Mouse (Mus musculus) gastrocnemius, postnatal 14 days (tissue): ENCODE data around the gene Fau. TPM values are rescaled to one million over a fixed set of nuclear protein-coding genes. Genes with fewer than 3 reads are reported as not detected.

ENCODE experiments used
- DNase-seq: peaks from one replicate; pipeline ENCODE4 v3.0.0; 2021; ENCODE audit warnings: mixed read lengths
- intact Hi-C: fragments of 180-260 bp; cut with DNase I; formaldehyde crosslinking; loops from one replicate; pipeline ENCODE4 v1.15.1; 2025; ENCODE audit warnings: low total_unique reads
- total RNA-seq, 2 experiments: library from RNA; stranded (reverse); gene quantifications; 2 replicates each; pipeline ENCODE4 v1.2.3; 2021

Gene Fau
- total RNA-seq, 2 experiments from 2014 or later: 481 to 546 TPM

DNA sequence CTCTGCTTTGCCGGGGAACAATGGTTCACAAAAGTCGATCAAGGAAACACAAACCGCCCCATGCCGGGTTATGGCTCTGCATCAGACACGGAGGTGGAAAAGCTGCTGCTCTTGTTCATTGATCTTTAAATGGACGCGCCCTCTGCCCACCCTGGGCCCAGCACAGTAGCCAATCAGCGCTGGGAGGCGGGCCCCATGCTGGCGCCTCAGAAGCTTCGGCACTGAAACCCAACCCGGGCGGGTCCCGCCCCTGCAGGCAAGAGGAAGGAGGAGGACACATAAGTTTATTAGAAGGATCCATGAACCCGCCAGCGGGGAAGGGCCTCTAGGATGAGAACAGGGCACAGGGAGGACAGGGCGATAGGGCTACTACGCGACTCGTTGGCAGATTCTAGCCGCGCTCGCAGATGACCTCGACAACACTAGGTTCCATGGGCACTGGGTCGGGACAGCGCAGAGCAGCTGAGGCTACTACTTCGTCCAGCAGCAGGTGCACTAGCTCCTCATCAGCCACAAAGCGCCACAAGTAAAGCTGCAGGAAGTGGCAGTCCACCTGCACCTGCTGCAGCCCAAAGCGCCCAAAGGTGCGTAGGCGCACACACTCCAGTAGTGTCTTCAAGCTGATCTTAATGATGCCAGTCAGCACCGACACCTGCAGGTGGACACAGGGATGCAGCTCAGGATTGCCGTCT lies 10.2 kb downstream of the Fau start, which contains the start of gene Tm7sf2:
Gene Tm7sf2 (minus strand): TSS at position 650 of the 692 bp plus-strand sequence.
- DNase-seq: peak; percentile 93
- intact Hi-C loops: no loop called here

DNA sequence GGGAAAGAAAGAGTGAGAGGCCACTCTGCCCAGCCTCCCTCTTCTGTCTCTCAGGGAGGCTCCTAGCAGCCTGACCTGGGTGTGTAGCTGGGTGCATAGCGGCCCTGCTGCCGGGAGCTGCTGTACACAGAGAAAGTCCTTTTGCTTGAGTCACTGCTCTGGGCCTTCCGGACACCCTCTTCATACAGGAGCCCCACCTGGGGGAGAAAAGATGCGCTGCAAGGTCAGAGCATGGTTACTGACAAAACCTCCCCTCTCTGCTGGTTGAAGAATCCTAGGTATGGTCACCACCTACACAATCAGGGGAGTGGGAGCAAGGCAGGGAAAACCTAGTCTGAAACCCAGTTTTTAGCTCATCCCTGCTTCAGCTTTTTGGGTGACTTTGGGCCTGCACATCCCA lies 11.3 kb downstream of the Fau start:
- intact Hi-C loops: no loop called here
- DNase-seq: no peak

DNA sequence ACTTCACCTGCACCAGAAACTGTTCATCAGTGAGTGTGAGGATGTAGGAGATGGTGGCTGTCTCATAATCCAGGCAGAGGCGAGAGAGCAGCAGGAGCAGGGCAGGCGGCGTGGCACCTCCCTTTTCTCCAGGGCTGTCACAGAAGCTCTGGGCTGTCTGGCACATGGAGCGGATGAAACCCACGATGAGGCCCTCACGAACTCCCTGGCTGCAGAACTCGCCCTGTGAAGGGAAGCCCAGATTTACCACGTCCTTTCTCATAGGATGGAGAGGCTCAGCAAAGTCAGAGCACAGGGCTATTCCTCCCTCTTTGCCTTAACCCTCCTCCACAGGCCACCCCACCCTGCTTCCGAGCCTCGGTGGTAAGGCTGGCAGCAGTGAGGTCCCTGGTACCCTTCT lies 12.2 kb downstream of the Fau start:
- intact Hi-C loops: no loop called here
- no peak for DNase-seq

DNA sequence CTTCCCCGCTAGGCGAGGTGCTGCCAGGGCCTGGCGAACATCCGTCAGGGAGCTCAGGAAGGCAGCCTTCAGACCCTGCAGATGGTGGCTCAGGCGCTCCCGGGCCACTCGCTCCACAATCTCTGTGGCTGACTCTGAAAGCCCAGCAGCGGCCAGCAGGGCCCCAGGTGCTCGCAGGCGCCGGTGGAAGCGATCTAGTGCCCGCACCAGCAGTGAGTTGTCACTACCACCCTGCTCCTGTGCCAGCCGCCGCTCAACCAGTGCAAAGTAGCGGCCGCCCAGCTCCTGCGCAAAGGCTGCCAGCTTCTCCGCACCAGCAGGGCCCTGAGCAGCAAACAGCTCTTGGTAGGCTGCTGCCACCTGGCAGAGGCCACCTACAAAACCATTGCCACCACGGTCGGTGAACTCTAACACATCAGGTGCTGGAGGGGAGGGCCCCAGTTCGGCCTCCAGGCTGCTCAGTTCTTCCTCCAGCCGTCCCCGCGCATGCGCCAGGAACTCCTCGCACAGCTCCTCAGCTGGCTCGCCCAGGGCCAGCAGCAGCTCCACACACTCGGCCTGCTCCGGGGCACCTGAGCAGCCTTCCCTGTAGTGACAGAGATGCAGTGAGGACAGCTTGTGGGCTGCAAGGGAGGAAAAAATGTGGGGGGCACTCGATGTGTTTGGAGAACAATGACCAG lies 13.1 kb downstream of the Fau start:
- intact Hi-C loops: no loop called here
- no peak for DNase-seq

GRCm38 (mm10) chr19:6071261-6071660 lies 13.6 kb downstream of the Fau start:
- no peak for DNase-seq
- intact Hi-C loops: no loop called here

DNA sequence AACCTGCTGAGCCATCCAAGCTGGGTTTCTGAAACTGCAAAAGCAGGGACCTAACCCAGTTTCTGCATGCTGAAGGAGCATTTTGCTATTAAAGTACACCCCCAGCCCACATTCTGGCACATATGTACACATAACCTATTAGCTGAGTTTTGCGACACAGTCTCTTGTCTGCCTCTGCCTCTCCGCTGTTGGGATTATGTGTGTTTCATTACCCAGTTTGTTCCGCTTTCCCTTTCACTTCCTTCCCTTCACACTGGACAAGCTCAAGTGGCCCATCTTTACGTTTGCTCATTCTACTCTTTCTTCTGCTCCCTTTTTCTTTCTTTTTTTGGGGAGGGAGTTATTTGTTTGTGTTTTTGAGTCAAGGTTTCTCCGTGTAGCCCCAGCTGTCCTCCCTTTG lies 16.2 kb downstream of the Fau start:
- intact Hi-C loops: no loop called here
- DNase-seq: no peak

GRCm38 (mm10) chr19:6076564-6077393 lies 19.1 kb downstream of the Fau start, which contains the start of gene Vps51:
Gene Vps51, minus strand, starts transcription at chr19:6077231.
- peak; percentile 79 for DNase-seq
- intact Hi-C loops: no loop called here

GRCm38 (mm10) chr19:6079983-6080480 lies 22.4 kb downstream of the Fau start, which contains the start of gene Tmem262:
Gene Tmem262, plus strand, starts transcription at chr19:6080033.
- no peak for DNase-seq
- intact Hi-C loops: no loop called here

DNA sequence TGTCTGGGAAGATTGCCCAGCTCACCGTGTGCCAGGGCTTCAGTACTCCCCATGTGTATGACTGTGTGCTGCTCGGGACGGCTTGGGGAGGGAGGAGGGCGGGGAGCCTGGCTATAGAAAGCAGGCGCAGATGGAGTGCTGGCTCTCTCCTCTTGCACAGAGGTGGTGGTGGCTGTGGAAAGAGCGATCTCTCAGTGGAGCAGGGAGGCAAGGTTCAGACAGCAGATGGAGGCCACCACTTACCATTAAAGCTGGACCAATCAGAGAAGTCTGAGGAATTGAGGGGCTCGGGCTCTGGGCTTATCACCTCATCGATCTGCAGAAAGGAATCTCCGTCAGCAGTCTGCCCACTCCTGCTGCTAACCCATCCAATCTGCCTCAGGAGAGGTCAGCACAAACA lies 24.5 kb downstream of the Fau start, which contains the start of gene Gm28374:
Gene Gm28374 (minus strand): TSS at position 101 of the 400 bp plus-strand sequence.
- no peak for DNase-seq
- intact Hi-C loops: no loop called here

DNA sequence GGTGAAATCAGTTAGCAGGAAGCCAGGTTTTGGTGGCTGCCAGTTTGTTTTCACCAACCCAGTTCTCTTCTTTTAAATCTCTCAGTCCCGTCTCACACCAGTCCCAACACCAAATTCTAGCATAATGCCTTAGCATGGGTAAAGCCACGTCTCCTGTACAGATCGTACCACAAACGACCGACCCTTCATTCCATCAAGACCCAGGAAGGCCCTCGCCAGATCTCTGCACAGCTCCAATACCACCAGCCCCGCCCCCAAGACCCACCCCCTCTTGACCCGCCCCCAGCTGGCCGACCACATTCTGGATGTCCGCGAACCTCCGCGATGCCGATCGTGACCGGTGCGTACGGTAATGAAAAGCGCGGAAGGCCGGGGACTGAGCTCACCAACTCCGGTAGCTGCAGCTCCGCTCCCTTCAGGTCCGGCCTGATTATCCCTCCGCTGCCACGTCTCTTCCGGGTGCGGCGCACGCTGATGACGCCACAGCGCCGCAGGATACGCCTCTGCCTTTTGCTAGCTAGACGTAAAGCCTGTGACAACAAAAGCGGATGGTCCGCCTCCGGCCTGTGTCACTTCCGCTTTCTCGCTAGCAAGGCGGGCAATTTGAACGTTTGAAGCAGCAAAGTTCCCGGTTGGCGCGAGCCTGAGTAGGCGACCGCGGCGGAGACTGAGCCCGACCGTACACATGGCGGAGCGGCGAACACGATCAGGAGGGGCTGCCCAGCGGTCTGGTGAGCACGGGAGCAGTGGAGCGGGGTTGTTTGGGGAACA lies 27.0 kb downstream of the Fau start, which contains the start of the genes Zfpl1 and Cdca5:
Gene Zfpl1 (minus strand): TSS at position 479 of the 771 bp plus-strand sequence.
Gene Cdca5 (plus strand): TSS at position 506 of the 771 bp plus-strand sequence.
- intact Hi-C loops: no loop called here
- peak; percentile 93 for DNase-seq

- peak; percentile 29 for DNase-seq
- intact Hi-C loops: no loop called here
Measured at GRCm38 (mm10) chr19:6085417-6085879, 27.8 kb downstream of the Fau start.

DNA sequence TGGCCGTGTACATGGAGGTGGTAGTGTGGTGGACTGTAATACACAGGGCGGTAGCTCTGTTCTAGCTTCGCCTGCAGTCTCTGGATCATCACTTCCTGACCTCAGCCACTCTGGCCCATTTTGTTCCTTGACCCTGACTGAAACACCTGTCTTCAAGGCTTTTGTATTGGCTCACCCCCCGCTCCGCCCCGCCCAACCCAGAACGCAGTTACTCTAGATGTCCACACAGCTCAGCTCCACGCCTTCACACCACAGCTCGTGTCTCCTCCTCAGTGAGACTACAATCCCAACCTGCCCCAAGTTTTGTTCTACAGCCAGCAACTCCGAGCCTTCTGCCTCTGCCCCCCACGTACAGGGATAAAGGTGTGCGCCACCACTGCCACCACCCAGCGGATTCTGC lies 31.2 kb downstream of the Fau start:
- intact Hi-C loops: no loop called here
- DNase-seq: no peak

- no peak for DNase-seq
- intact Hi-C loops: no loop called here
Measured at GRCm38 (mm10) chr19:6094119-6094518, 36.5 kb downstream of the Fau start, which contains the start of gene AC131692.1. Gene AC131692.1, plus strand, starts transcription at chr19:6094419.

DNA sequence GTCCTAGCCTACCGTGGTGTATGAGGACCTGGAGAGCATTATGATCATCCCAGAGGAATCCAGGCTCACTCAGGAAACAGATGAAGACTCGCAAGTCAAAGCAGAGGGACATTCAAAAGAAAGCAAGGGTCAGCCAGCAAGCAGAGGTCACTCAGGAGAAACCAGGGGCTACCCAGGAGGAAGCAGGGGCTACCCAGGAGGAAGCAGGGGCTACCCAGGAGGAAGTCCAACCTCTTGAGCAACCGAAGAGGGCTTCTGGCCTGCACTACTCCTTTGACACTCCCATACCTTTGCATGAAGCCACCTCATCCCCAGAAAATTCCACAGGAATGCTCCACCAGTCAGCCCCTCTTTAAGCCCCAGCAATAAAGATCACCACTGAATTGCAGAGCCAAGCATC lies 40.2 kb downstream of the Fau start:
- intact Hi-C loops: no loop called here
- no peak for DNase-seq

DNA sequence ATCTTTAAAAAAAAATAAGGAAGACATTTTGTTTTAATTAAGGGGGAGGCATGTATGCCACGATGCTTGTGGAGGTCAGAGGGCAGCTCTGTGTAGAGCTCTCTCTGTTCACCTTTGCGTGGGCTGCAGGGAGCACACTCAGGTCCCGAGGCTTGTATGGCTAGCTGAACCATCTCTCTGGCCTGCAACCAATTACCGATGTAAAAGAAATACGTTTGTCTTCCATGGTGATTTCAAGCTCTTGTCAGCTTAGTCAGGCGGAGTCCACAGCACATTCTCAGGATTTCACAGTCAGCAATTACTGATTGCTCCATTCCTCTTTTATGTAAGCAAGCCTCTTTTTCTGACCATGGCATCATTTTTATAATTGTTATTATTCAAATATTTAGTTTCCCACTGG lies 43.5 kb downstream of the Fau start:
- intact Hi-C loops: no loop called here
- no peak for DNase-seq

GRCm38 (mm10) chr19:6102169-6102853 lies 44.7 kb downstream of the Fau start:
- DNase-seq: no peak
- intact Hi-C loops: no loop called here

GRCm38 (mm10) chr19:6104476-6104875 lies 46.8 kb downstream of the Fau start:
- no peak for DNase-seq
- intact Hi-C loops: no loop called here

DNA sequence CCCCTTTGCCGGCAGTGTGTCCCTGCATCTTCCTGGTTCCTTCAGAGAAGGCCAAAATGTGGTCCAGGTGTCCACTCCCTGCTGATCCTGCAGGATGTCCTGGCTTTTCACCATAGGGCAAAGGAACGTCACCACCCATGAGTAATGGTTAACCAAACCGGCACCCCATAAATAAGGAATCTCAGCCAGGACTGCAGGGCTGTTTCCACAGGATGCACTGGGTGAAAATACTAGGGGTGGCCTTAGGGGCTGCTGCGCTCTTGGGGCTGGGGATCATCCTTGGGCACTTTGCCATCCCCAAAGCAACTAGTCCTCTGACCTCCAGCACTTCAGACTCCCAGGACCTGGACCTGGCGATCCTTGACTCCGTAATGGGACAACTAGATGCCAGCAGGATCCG lies 47.9 kb downstream of the Fau start, which contains the start of gene Naaladl1:
Gene Naaladl1 (plus strand): TSS at position 197 of the 400 bp plus-strand sequence.
- no peak for DNase-seq
- intact Hi-C loops: no loop called here
